Mouse (Mus musculus) heart, embryonic 16.5 days (tissue): ENCODE data around the gene Plekhd1. TPM values are rescaled to one million over a fixed set of nuclear protein-coding genes. Genes with fewer than 3 reads are reported as not detected.

Source experiments
- ATAC-seq: fragments of 200-750 bp; cut with Nextera tagmentation; replicated peaks from 2 replicates; pipeline ENCODE4 v1.8.0; 2017; ENCODE audit warnings: moderate number of reproducible peaks; ENCODE audit not compliant: insufficient read depth, low FRiP score; ENCODE audit errors: extremely low read depth
- H3K27ac ChIP-seq: fragments of 300-500 bp; sonication (generic); 2 replicates; pipeline ENCODE4 v1.5.1; 2014; ENCODE audit warnings: mild to moderate bottlenecking, low read length, control low read depth, moderate library complexity
- H3K27me3 ChIP-seq: fragments of 300-500 bp; sonication (generic); 2 replicates; pipeline ENCODE4 v1.6.1; 2014; ENCODE audit warnings: low read length, mixed read lengths; ENCODE audit not compliant: control insufficient read depth, insufficient read depth
- H3K36me3 ChIP-seq: fragments of 300-500 bp; sonication (generic); 2 replicates; pipeline ENCODE4 v1.6.1; 2014; ENCODE audit not compliant: control insufficient read depth, insufficient read depth
- H3K4me1 ChIP-seq: fragments of 300-500 bp; sonication (generic); 2 replicates; pipeline ENCODE4 v1.6.1; 2014; ENCODE audit warnings: low read length, mixed read lengths; ENCODE audit not compliant: control insufficient read depth, insufficient read depth
- H3K4me2 ChIP-seq: fragments of 300-500 bp; sonication (generic); 2 replicates; pipeline ENCODE4 v1.6.1; 2014; ENCODE audit warnings: low read depth, mild to moderate bottlenecking, control low read depth, low read length
- H3K4me3 ChIP-seq: fragments of 300-500 bp; sonication (generic); 2 replicates; pipeline ENCODE4 v1.5.1; 2014; ENCODE audit warnings: mild to moderate bottlenecking, control low read depth, low read length
- H3K9ac ChIP-seq: fragments of 300-500 bp; sonication (generic); 2 replicates; pipeline ENCODE4 v1.6.1; 2014; ENCODE audit warnings: low read length, control low read depth
- H3K9me3 ChIP-seq: fragments of 300-500 bp; sonication (generic); replicated peaks from 2 replicates; pipeline ENCODE4 v1.6.1; 2016; ENCODE audit warnings: low read length; ENCODE audit not compliant: control insufficient read depth
- WGBS: fragments of 180-500 bp; shearing (Covaris S2); extraction: QIAGEN DNeasy Blood & Tissue Kit; methylation state at CpG from one replicate; pipeline ENCODE4 v1.1.7; 2014; 5-methylcytosine and 5-hydroxymethylcytosine counted together
- polyA plus RNA-seq: library from polyadenylated mRNA; unstranded; fragments of >200 nt; fragmentation: Nextera tagmentation; extraction: Ambion mirVana; gene quantifications from 2 replicates; pipeline ENCODE4 v1.2.1, GENCODE M21; 2015

Gene Plekhd1
- polyA plus RNA-seq, 1 experiment from 2014 or later = 0.28 TPM

DNA sequence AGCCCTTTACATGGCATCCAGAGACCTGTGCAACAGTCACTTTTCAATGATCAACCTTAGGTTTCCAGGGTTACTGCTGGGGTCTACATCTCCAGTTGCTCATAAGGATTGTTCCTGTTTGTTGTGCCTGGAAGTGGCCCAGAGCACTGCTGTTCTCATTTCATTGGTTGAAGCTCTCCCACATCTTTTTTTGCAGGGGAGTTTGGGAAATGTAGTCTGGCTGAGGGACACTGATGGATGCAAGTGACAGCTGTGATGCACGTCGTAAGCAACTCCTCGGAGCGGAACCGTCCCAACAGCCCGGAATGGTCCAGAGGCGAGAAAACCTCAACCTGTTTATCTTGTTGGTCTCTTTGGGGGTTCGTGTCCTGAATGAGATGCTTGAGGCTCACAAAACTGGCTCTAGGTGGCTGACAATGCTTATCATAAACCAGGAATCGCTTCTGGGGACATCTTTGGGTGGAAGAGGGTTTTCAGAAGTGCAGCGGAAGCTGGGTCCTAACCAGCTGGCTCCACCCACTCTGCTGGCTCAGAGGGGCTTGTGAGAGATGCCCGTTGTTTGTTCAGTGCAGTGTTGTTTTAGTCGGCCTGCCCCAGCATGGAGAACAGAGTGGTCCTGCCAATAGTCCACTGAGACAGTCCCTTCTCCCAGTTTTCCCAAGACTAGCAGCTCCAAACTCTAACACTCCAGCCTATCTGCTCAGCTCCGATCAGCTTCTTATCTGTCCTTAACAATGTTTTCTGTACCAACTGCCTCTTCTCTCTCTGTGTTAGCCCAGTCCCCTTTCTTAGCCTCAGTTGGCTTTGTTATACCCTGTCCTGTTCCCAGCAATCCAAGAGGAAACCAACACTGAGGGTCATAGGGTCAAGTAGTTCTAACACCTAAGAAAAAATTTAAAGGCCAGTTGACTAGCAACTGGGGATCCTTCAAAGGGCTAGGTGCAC is 42.4 kb downstream of the Plekhd1 start:
- Histone ChIP-seq H3K4me3 (no peak overlapping the region), H3K4me2 (no peak overlapping the region), H3K36me3 (no peaks in the 10 kb centered on the region), H3K27me3 (peaks cover 5% of the 10 kb centered on the region), H3K27ac (no peak overlapping the region), H3K9me3 (no peaks in the 10 kb centered on the region), H3K4me1 (0 out of 2 replicates have a peak, but pooled peaks cover 2% of the 10 kb centered on the region), H3K9ac (no peak overlapping the region)
- ATAC-seq = no peak
- WGBS = 56% methylated on average over 13 of the region's 13 CpGs

DNA sequence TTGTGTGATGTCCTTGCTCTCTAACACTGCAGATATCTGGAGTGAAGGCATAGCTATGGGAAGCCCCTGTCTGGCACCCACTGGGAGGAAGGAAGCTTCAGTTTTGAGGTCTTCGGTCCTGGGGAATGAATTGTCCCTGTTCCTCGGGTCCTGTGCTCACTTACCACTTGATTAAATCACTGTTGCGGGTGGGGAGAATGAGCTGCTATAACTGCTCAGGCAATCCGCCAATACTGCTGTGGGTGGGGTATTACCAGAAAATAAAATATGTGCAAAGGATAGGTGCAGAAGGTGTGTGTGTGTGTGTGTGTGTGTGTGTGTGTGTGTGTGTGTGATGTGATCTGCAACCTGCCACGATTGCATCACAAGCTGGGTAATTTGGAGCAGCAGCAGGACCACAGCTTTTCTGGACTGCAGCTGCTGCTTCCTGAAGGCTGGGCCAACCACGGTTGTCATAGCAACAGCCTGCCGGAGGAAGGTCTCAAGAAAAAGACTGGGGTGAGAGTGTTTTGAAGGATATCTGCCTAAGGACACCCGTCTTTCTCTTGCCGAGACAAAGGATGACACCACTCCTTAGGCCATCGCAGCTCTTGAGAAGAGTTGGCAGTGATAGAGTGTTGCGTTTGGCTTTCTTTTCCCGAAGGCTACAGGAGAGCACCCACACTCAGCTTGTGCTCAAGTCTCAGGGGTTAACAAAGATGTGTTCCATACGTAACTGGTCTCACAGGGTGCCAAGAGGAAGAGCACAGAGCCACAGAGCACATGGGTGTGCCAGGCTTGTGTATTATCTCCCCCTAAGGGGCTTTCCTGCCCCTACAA is 44.3 kb downstream of the Plekhd1 start:
- H3K27ac ChIP-seq = no peak overlapping the region
- 0 out of 2 replicates have a peak, but pooled peaks cover 2% of the 10 kb centered on the region for H3K4me1 ChIP-seq
- H3K4me3 ChIP-seq = no peak overlapping the region
- H3K36me3 ChIP-seq = no peaks in the 10 kb centered on the region
- ATAC-seq = no peak
- no peak overlapping the region for H3K4me2 ChIP-seq
- 33% methylated on average over 13 of the region's 13 CpGs for WGBS
- H3K9ac ChIP-seq = no peak overlapping the region
- peaks cover 15% of the 10 kb centered on the region for H3K27me3 ChIP-seq
- H3K9me3 ChIP-seq = no peaks in the 10 kb centered on the region

GRCm38 (mm10) chr12:80737283-80737600 is 44.9 kb downstream of the Plekhd1 start:
- no peaks in the 10 kb centered on the region for H3K9me3 ChIP-seq
- no peak overlapping the region for H3K4me3 ChIP-seq
- no peak overlapping the region for H3K4me2 ChIP-seq
- 49% methylated on average over 5 of the region's 5 CpGs for WGBS
- H3K9ac ChIP-seq = no peak overlapping the region
- no peaks in the 10 kb centered on the region for H3K36me3 ChIP-seq
- no peak for ATAC-seq
- peaks cover 15% of the 10 kb centered on the region for H3K27me3 ChIP-seq
- 0 out of 2 replicates have a peak, but pooled peaks cover 2% of the 10 kb centered on the region for H3K4me1 ChIP-seq
- no peak overlapping the region for H3K27ac ChIP-seq

DNA sequence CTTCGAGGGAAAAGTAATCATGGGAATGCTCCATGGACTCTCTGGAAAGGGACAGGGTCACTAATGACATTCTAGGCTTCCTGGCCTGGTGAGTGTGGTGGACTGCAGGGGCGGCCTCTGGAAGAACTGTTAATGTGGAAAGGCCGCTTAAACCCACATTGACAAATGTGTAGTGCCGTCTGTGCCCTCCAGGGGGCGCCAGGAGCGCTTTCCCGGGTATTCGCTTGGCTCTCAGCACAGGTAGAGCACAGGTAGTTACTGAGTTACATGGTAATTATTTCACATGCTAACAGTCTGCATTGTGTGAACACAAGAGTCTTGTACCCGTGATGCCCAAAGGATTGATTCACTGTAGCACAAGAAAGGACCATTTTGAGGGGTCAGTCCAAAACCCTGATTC is 47.1 kb downstream of the Plekhd1 start:
- no peaks in the 10 kb centered on the region for H3K36me3 ChIP-seq

GRCm38 (mm10) chr12:80744614-80745013 is 52.2 kb downstream of the Plekhd1 start:
- no peaks in the 10 kb centered on the region for H3K36me3 ChIP-seq
- H3K4me1 ChIP-seq = no peaks in the 10 kb centered on the region
- no peak for ATAC-seq
- 84% methylated on average over 1 of the region's 1 CpGs for WGBS
- H3K27ac ChIP-seq = no peak overlapping the region
- no peak overlapping the region for H3K4me3 ChIP-seq
- peaks cover 11% of the 10 kb centered on the region for H3K27me3 ChIP-seq
- H3K9ac ChIP-seq = no peak overlapping the region
- no peaks in the 10 kb centered on the region for H3K9me3 ChIP-seq
- no peak overlapping the region for H3K4me2 ChIP-seq

More for the DNA sequence above, 47.1 kb downstream of the Plekhd1 start:
- no peaks in the 10 kb centered on the region for H3K9me3 ChIP-seq
- peaks cover 15% of the 10 kb centered on the region for H3K27me3 ChIP-seq
- WGBS = 22% methylated on average over 9 of the region's 9 CpGs
- 0 out of 2 replicates have a peak, but pooled peaks cover 2% of the 10 kb centered on the region for H3K4me1 ChIP-seq
- H3K4me3 ChIP-seq = no peak overlapping the region
- H3K4me2 ChIP-seq = no peak overlapping the region
- no peak for ATAC-seq
- H3K27ac ChIP-seq = no peak overlapping the region
- H3K9ac ChIP-seq = no peak overlapping the region

GRCm38 (mm10) chr12:80746031-80746813 is 53.8 kb downstream of the Plekhd1 start:
- Histone ChIP-seq H3K4me3 (no peak overlapping the region), H3K9ac (no peak overlapping the region), H3K27me3 (peaks cover 7% of the 10 kb centered on the region), H3K36me3 (no peaks in the 10 kb centered on the region), H3K4me2 (no peak overlapping the region), H3K9me3 (no peaks in the 10 kb centered on the region), H3K4me1 (no peaks in the 10 kb centered on the region), H3K27ac (no peak overlapping the region)
- no peak for ATAC-seq
- 45% methylated on average over 8 of the region's 8 CpGs for WGBS

DNA sequence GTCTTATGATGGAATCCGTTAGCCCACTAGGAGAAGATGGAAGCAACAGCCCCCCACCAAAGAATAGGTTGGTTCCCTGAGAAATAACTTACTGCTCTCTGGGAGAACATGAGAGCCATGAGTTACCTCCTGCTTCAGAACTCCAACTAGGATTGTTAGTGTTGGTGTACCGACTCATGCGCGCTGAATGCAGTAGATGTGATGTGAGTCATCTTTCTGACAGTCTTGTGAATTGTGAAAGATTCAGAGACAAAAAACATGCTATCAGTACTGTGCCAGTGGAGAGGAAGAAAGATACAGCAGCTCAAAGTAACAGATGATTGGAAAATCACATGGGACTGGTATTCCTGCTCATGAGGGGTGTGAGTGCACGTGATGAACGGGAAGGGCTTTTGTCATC is 59.2 kb downstream of the Plekhd1 start:
- no peak overlapping the region for H3K9ac ChIP-seq
- no peak overlapping the region for H3K27ac ChIP-seq
- 81% methylated on average over 6 of the region's 6 CpGs for WGBS
- no peaks in the 10 kb centered on the region for H3K9me3 ChIP-seq
- H3K4me1 ChIP-seq = no peaks in the 10 kb centered on the region
- H3K4me2 ChIP-seq = no peak overlapping the region
- no peak overlapping the region for H3K4me3 ChIP-seq
- H3K36me3 ChIP-seq = no peaks in the 10 kb centered on the region
- H3K27me3 ChIP-seq = peaks cover 43% of the 10 kb centered on the region
- ATAC-seq = no peak

DNA sequence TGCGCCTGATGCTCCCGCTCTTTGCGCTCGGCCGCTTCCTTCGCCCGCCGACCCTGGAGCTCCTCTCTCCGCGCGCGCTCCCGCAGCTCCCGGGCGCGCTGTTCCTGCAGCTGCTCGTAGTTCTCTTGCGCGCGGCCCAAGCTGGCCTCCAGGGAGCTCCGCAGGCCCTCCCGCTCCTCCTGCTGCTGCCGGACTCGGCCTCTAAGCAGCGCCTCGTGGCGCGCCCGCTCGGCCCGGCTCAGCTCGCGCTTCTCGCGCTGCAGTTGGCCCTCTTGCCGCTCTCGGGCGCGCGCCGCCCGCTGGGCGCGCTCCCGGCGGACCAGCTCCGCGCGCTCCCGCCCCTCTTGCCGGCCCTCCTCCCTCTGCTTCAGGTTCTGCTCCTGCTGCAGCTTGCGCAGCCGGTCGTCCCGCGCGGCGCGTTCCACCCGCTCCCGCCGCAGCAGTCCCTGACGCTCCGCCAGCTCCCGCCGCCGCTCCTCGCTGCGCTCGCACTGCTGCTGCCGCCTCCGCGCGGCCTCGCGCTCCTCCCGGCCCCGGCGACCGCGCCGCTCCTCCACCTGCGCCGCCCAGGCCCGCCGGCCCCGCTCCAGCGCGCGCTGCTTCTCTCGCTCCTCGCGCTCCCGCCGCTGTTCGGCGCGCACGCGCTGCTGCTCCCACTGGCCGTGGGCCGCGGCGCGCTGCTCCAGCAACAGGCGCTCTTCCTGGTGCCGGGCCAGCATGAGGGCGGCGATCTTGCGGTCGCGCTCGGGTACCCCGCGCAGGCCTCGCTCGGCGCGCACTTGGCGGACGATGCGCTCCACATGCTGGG is 65.6 kb downstream of the Plekhd1 start:
- no peak overlapping the region for H3K27ac ChIP-seq

More for the DNA sequence above, 65.6 kb downstream of the Plekhd1 start:
- H3K4me3 ChIP-seq = peak overlapping the region; percentile 63
- H3K36me3 ChIP-seq = no peaks in the 10 kb centered on the region
- ATAC-seq = peak; percentile 79
- H3K27me3 ChIP-seq = peaks cover 85% of the 10 kb centered on the region
- under 1% methylated on average over 122 of the region's 122 CpGs for WGBS
- peak overlapping the region; percentile 62 for H3K9ac ChIP-seq
- no peaks in the 10 kb centered on the region for H3K9me3 ChIP-seq
- peak overlapping the region; percentile 99 for H3K4me2 ChIP-seq
- peaks cover 20% of the 10 kb centered on the region for H3K4me1 ChIP-seq
